Mouse (Mus musculus) olfactory bulb, adult 2 months (tissue): ENCODE measurements around the gene Slc9a8.

Source experiments
- CTCF ChIP-seq: fragments of 200-500 bp; IDR thresholded peaks from 2 replicates; pipeline ENCODE4 v1.5.1; 2012; ENCODE audit warnings: low read depth, mild to moderate bottlenecking, low read length, moderate library complexity; ENCODE audit not compliant: insufficient read depth
- POLR2A ChIP-seq: fragments of 200-500 bp; IDR thresholded peaks from 2 replicates; pipeline ENCODE4 v1.6.1; 2012; ENCODE audit warnings: mild to moderate bottlenecking, low read depth, low read length, moderate library complexity; ENCODE audit not compliant: insufficient read depth

DNA sequence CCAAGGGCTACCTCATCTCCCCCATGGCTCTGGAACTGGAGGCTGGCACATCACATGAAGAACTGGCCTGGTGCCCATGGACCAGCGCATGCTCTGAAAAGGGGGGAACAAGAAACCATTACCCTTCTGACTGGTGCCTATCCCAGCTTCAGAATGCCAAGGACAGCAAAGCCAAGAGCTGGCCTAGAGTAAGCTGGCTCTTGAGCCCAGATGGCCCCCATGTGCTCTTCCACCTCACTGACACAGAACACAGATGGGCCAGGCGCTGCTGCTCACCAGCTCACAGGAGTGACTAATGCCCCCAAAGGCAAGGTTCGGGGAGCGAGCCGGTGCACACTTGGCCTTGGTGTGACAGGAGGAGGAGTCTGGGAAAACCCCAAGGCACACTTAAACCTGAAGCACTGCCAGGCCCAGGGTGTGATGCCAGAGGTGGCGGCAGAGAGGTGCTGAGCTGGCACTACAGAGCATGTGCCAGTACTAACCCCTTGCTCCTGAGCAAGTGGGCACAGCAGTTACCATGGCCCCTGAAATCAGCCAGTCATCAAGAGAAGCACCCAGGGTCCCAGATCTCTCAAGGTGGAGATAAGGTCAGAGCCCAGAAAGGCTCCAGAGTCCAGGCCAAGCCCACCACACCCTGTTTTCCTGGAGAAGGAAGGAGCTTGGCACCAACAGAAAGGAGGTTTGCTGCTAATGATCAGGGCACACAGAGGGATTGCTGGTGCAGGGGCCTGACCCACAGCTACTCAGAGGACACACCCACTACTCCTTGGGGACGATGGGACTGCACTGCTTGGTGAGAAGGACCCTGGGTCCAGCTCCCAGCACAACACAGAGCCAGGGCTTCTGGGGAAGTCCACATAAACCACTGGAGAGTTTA is 64.2 kb downstream of the Slc9a8 start:
- no peak for TF ChIP-seq CTCF
- no peak for TF ChIP-seq POLR2A
